Mouse (Mus musculus) bone marrow macrophage, adult 2 months (primary cell): ENCODE data around the gene Tmem243. TPM values are rescaled to one million over a fixed set of nuclear protein-coding genes. Genes with fewer than 3 reads are reported as not detected.
A peak's percentile ranks its signal among the peaks of the same experiment; 100 is the strongest.

Source experiments
- H3K27ac ChIP-seq: 2 replicates; pipeline ENCODE4 v1.5.1; 2012; ENCODE audit warnings: low read depth, low read length; ENCODE audit not compliant: insufficient read depth
- H3K4me1 ChIP-seq: 2 replicates; pipeline ENCODE4 v1.6.1; 2012; ENCODE audit warnings: low read length; ENCODE audit not compliant: control insufficient read depth, insufficient read depth
- H3K4me3 ChIP-seq: 2 replicates; pipeline ENCODE4 v1.5.1; 2012; ENCODE audit warnings: mild to moderate bottlenecking, low read length, moderate library complexity; ENCODE audit not compliant: insufficient read depth
- CTCF ChIP-seq: IDR thresholded peaks from 2 replicates; pipeline ENCODE4 v1.5.1; 2012; ENCODE audit warnings: low read depth, mild to moderate bottlenecking, low read length, moderate library complexity
- POLR2A ChIP-seq: IDR thresholded peaks from 2 replicates; pipeline ENCODE4 v1.6.1; 2012; ENCODE audit warnings: mild to moderate bottlenecking, low read depth, low read length, borderline replicate concordance
- polyA plus RNA-seq: library from polyadenylated mRNA; stranded (reverse); fragments of >200 nt; gene quantifications from 2 replicates; pipeline ENCODE4 v1.2.4, GENCODE M21; 2012; ENCODE audit not compliant: missing spikeins, insufficient read depth, insufficient read length

Tmem243 gene
- polyA plus RNA-seq, 1 experiment: 99.2 TPM

- Histone ChIP-seq H3K27ac (no peak overlapping the region), H3K4me3 (no peak overlapping the region), H3K4me1 (peaks cover 30% of the 10 kb centered on the region)
- no peak for TF ChIP-seq POLR2A
- no peak for TF ChIP-seq CTCF
These were observed 27.2 kb upstream of the Tmem243 start for GRCm38 (mm10) chr5:9073177-9073854.

GRCm38 (mm10) chr5:9079773-9080501 is 20.5 kb upstream of the Tmem243 start:
- H3K4me1 ChIP-seq: peaks cover 12% of the 10 kb centered on the region
- TF ChIP-seq POLR2A (no peak), CTCF (no peak)
- no peak overlapping the region for H3K27ac ChIP-seq
- H3K4me3 ChIP-seq: no peak overlapping the region

GRCm38 (mm10) chr5:9086924-9087719 is 13.3 kb upstream of the Tmem243 start:
- Histone ChIP-seq H3K27ac (peak overlapping the region; percentile 89), H3K4me3 (no peak overlapping the region), H3K4me1 (peaks cover 48% of the 10 kb centered on the region)
- TF ChIP-seq POLR2A (no peak), CTCF (no peak)

- H3K27ac ChIP-seq: no peak overlapping the region
- no peak overlapping the region for H3K4me3 ChIP-seq
- peaks cover 50% of the 10 kb centered on the region for H3K4me1 ChIP-seq
- TF ChIP-seq POLR2A: no peak
- no peak for TF ChIP-seq CTCF
These were observed 9.9 kb upstream of the Tmem243 start for GRCm38 (mm10) chr5:9090493-9091106.

GRCm38 (mm10) chr5:9092716-9093115 is 7.8 kb upstream of the Tmem243 start:
- Histone ChIP-seq H3K4me1 (peaks cover 34% of the 10 kb centered on the region), H3K27ac (no peak overlapping the region), H3K4me3 (no peak overlapping the region)
- TF ChIP-seq POLR2A (no peak), CTCF (no peak)

GRCm38 (mm10) chr5:9093490-9093889 is 7.0 kb upstream of the Tmem243 start:
- peaks cover 27% of the 10 kb centered on the region for H3K4me1 ChIP-seq
- H3K4me3 ChIP-seq: no peak overlapping the region
- no peak overlapping the region for H3K27ac ChIP-seq
- TF ChIP-seq CTCF (no peak), POLR2A (no peak)

- H3K4me3 ChIP-seq: peak overlapping the region; percentile 90
- peak overlapping the region; percentile 42 for H3K27ac ChIP-seq
- peaks cover 39% of the 10 kb centered on the region for H3K4me1 ChIP-seq
- TF ChIP-seq CTCF (no peak), POLR2A (no peak)
These were observed 657 bp downstream of the Tmem243 start for GRCm38 (mm10) chr5:9100849-9101801.

- TF ChIP-seq CTCF (no peak), POLR2A (no peak)
- Histone ChIP-seq H3K27ac (no peak overlapping the region), H3K4me1 (peaks cover 50% of the 10 kb centered on the region), H3K4me3 (no peak overlapping the region)
These were observed 2.2 kb downstream of the Tmem243 start for GRCm38 (mm10) chr5:9102696-9103095.

- Histone ChIP-seq H3K4me3 (peak overlapping the region; percentile 24; the same call in 1 of the 2 replicates), H3K27ac (peak overlapping the region; percentile 58), H3K4me1 (peaks cover 62% of the 10 kb centered on the region)
- TF ChIP-seq POLR2A (no peak), CTCF (no peak)
These were observed 3.5 kb downstream of the Tmem243 start for GRCm38 (mm10) chr5:9103958-9104357.
